Mouse (Mus musculus) embryonic fibroblast, embryonic 13.5 days (primary cell): ENCODE results near the gene Ccne1.

Source experiments
- CTCF ChIP-seq: IDR thresholded peaks from 2 replicates; pipeline ENCODE4 v1.5.1; 2011; ENCODE audit warnings: mild to moderate bottlenecking, control low read depth, low read length, moderate library complexity, borderline replicate concordance; ENCODE audit not compliant: insufficient read depth
- POLR2A ChIP-seq: IDR thresholded peaks from 2 replicates; pipeline ENCODE4 v1.6.1; 2011; ENCODE audit warnings: low read depth, mild to moderate bottlenecking, control low read depth, low read length, moderate library complexity

GRCm38 (mm10) chr7:38129986-38130729 lies 22.8 kb upstream of the Ccne1 start:
- TF ChIP-seq CTCF, result no peak
- TF ChIP-seq POLR2A, result no peak
